ENCODE assay signal across 8 mouse cellular contexts in genomic region chr19:57274286-57274685, GRCm38 (mm10). TPM values are rescaled to one million over a fixed set of nuclear protein-coding genes. Genes with fewer than 3 reads are reported as not detected.
A peak's percentile ranks its signal among the peaks of the same experiment; 100 is the strongest.
DNase-seq lines count a peak whose midpoint lies in the region; ATAC-seq and TF ChIP-seq lines count a peak whose summit lies in the region.

No protein-coding gene starts in this region.

- no peaks in the 10 kb centered on the region for H3K9me3 ChIP-seq in megakaryocyte, embryonic 14.5 days
- H3K9me3 ChIP-seq in intestine, embryonic 15.5 days: no peaks in the 10 kb centered on the region

- DNase-seq in frontal cortex, postnatal 14 days (ENCODE audit: low spot score in 2 of 2): no peak
- DNase-seq in thymus, adult 18-20 months: no peak
- DNase-seq in adipocyte (ENCODE audit: low spot score): no peak

- no peak overlapping the region for H3K9ac ChIP-seq in intestine, embryonic 15.5 days

- peak overlapping the region; percentile 50 for H3K4me2 ChIP-seq in intestine, embryonic 15.5 days (replicated peaks)

- H3K36me3 ChIP-seq in megakaryocyte, embryonic 14.5 days (replicated peaks; ENCODE audit: low read length): no peaks in the 10 kb centered on the region
- no peaks in the 10 kb centered on the region for H3K36me3 ChIP-seq in intestine, embryonic 15.5 days
- no peaks in the 10 kb centered on the region for H3K36me3 ChIP-seq in small intestine, adult 2 months (ENCODE audit: control insufficient read depth, insufficient read depth, low read length)

- H3K4me1 ChIP-seq in megakaryocyte, embryonic 14.5 days: peaks cover 11% of the 10 kb centered on the region
- peaks cover 29% of the 10 kb centered on the region for H3K4me1 ChIP-seq in intestine, embryonic 15.5 days (replicated peaks)
- peaks cover 20% of the 10 kb centered on the region for H3K4me1 ChIP-seq in small intestine, adult 2 months (ENCODE audit: control insufficient read depth, insufficient read depth, insufficient read length, low read length)

- 40% methylated on average over 12 of the region's 12 CpGs for WGBS in intestine, embryonic 15.5 days
- 32% methylated on average over 12 of the region's 12 CpGs for WGBS in small intestine, adult 2 months

- no peak for TF ChIP-seq POLR2A in small intestine, adult 2 months (IDR thresholded peaks at IDR 0.05; ENCODE audit: low read depth, low read length)

- peak; percentile 22 for ATAC-seq in frontal cortex, adult (ENCODE audit: low TSS enrichment)
- ATAC-seq in megakaryocyte, adult 5-6 weeks (ENCODE audit: poor library complexity, severe bottlenecking): no peak
- 0 out of 2 replicates have a peak, but pooled peaks have one; percentile 29 for ATAC-seq in intestine, embryonic 15.5 days

- H3K27me3 ChIP-seq in megakaryocyte, embryonic 14.5 days (replicated peaks): peaks cover 54% of the 10 kb centered on the region
- no peaks in the 10 kb centered on the region for H3K27me3 ChIP-seq in intestine, embryonic 15.5 days (replicated peaks)
- no peaks in the 10 kb centered on the region for H3K27me3 ChIP-seq in small intestine, adult 2 months (ENCODE audit: control insufficient read depth, insufficient read depth, low read length)

- H3K4me3 ChIP-seq in megakaryocyte, embryonic 14.5 days (replicated peaks): peak overlapping the region; percentile 86
- no peak overlapping the region for H3K4me3 ChIP-seq in intestine, embryonic 15.5 days (replicated peaks)
- peak overlapping the region; percentile 27 for H3K4me3 ChIP-seq in small intestine, adult 2 months (ENCODE audit: low read depth, low read length)

- no peak overlapping the region for H3K27ac ChIP-seq in intestine, embryonic 15.5 days
- peak overlapping the region; percentile 92 for H3K27ac ChIP-seq in small intestine, adult 2 months (ENCODE audit: insufficient read depth, low read depth, low read length)

- no peak for TF ChIP-seq CTCF in small intestine, adult 2 months (IDR thresholded peaks at IDR 0.05; ENCODE audit: extremely low read depth, insufficient read length, insufficient replicate concordance, low read depth, low read length)

RNA-seq across cellular contexts. Expression of gene Ablim1, which starts 40.4 kb away (rescaled TPM):
- 0.17 TPM in 1 of 2 replicates, not detected in the other for polyA plus RNA-seq in megakaryocyte, embryonic 14.5 days (2012; ENCODE audit: insufficient read depth, low replicate concordance)
- total RNA-seq in megakaryocyte, adult 5-6 weeks (2015): 1.7 and 3.6 TPM in 2 replicates
- total RNA-seq in megakaryocyte, adult 5-6 weeks (2017): 2.6 and 3.2 TPM in 2 replicates
- 28.0 and 31.2 TPM in 2 replicates for polyA plus RNA-seq in intestine, embryonic 15.5 days (2015; fragmentation: Nextera tagmentation; extraction: Ambion mirVana)
- polyA plus RNA-seq in small intestine, adult 2 months (2012; rRNA removed): 25.6 and 47.2 TPM in 2 replicates

Comparison
In these comparisons a context has a peak if more than half of its experiments do, and no peak if none do; other contexts are left out.
1. RNA of gene Ablim1, which starts 40.4 kb away (polyA plus RNA-seq): 25.6 to 47.2 TPM in small intestine, adult 2 months and 28.0 to 31.2 TPM in intestine, embryonic 15.5 days; 0.17 TPM in megakaryocyte, embryonic 14.5 days; every median in the first group is over 10 times any median in the second.